Mouse (Mus musculus): ENCODE data around the gene Ptprf. TPM values are rescaled to one million over a fixed set of nuclear protein-coding genes. Genes with fewer than 3 reads are reported as not detected.

Ptprf gene
- total RNA-seq, 1 experiment from 2014 or later = 0.50 TPM

DNA sequence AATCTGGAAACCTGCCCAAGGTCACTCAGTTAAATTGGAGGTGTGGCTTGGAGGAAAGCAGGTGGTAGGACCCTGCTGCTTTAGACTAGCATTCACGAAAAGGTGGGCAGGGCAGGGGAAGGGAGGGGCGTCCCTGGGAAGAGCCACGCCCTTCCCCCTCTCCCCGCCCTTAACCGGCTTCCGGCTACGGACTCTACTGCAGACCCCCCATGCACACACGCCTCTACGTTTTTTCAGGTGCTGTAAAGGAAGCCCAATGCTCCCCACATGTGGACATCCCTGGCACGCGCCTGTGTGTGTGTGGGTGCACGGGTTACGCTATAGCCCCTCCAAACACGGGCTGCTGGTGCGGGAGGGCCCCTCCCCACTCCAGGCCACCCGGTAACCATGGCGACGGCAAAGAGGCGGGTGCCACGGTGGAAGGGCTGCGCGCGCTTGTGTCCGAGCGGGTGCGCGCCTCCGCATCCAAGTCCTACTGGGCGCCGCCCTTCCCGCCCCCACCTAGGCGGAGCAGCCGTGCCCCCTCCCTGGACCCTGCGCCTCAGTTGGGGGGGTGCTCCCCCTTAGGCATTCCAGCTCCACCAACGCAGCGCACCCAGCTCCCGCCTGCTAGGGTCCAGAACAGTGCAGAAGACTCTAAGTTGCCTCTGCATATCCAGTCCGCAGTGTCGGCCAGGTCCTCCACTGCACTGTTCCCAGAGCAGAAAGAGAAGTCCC lies 30.5 kb downstream of the Ptprf start:
- ATAC-seq (replicated peaks; ENCODE audit: low read depth, poor library complexity, severe bottlenecking) = peak; percentile 62

DNA sequence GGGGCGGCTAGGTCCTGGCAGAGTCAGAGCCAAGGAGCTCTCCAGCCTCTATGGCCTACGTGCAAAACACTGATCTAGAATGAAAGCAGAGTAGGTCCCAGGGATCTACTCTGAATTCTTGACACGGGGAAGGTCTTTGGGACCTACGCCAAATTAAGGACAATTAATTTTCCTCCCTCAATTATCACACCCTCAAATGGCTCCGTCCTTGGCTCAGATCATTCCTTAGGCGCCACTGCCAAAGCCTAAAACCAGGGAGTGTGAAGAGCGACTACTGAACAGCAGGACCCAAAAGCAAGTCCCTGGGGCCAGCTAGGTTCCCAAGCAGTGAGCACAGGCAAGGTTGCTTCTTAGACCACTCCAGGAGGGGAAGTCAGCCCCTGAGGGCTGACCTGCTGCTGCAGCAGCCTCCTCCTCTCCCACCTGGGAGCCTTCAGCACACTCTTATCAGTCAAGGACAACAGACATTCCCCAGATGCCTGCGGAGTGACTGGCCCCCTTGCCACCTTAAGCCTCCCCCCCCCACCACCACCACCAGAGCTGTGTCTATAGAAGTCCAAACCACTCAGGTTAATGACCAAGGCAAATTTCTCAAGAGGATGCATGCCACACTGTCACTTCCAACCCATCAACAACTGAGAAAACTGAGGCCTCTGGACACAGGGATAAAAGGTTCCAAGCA lies 31.3 kb downstream of the Ptprf start:
- no peak for ATAC-seq (replicated peaks; ENCODE audit: low read depth, poor library complexity, severe bottlenecking)

DNA sequence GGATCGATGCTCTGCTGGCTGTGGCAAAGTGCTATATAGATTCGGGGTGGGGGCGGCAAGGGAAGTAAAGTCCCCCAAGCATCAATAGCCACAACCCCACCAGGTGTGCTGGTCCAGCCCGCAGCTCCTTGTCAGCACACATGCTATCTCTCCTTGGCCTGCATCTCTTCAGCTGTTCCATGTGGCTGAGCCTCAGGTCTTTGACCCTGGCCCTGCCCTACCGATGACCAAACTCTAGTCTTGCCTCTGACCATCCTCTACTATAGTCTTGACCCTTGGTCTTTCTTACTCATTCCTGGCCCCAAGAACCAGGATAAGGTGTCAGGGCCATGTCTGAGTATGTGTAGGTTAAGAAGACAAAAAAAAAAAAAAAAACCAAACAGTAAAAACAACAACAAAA lies 33.2 kb downstream of the Ptprf start:
- no peak for ATAC-seq (replicated peaks; ENCODE audit: low read depth, poor library complexity, severe bottlenecking)

DNA sequence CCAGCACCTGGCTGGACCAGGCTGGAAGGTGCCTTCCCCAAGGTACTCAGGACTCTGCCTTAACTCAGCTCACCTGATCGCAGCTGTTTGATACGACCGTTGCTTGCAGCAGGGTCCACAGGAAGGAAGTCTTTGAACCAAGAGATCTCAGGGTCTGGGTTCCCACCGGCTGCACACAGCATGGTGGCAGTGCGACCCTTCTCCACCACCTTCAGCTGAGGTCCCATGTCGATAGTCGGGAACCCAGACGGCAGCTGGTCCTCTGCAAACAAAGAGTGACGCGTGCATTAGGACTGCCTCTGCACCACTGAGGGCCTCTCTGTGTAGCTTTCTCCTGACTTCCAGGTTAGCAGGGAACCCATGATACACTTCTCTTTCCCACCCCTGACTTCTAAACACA lies 33.8 kb downstream of the Ptprf start:
- ATAC-seq (replicated peaks; ENCODE audit: low read depth, poor library complexity, severe bottlenecking) = no peak

DNA sequence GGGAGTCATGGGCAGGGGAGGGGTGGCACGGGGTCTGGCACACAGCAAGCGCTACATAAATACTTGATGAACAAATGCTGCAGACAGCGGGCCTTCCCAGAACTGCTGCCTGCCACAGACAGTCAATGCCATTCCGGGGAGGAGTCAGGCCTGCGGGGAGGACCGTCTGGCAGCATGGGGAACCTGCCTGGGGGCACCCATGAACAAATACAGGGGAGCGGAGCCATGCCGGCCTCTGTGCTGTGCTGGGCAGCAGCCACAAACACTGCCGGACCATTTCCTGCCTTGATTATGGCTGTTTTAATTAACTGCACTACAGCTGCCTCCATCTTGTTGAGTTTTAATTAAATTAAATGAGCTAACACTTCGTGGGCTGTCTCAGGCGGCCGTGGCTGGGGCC lies 35.0 kb downstream of the Ptprf start:
- peak; percentile 10; the same call in 1 of the 2 replicates for ATAC-seq (replicated peaks; ENCODE audit: low read depth, poor library complexity, severe bottlenecking)

DNA sequence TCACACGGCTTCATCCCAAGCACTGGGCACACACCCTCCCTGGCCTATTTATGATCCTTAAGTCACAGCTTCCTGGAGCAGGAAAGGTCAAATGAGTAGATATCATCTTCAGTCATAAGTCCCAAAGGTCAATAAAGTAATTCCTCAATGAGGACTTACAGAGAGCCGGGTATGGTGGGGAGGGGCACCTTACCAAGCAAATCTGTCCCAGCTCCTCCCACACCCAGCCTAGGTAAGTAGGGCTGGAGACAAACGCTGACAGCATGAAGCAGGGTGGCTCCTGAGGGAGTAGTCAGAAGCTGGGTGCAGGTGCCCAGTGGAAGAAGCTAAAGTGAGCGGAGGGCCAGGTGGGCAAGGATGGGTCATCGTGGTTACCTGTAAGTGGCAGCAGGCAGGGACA lies 36.3 kb downstream of the Ptprf start:
- no peak for ATAC-seq (replicated peaks; ENCODE audit: low read depth, poor library complexity, severe bottlenecking)

DNA sequence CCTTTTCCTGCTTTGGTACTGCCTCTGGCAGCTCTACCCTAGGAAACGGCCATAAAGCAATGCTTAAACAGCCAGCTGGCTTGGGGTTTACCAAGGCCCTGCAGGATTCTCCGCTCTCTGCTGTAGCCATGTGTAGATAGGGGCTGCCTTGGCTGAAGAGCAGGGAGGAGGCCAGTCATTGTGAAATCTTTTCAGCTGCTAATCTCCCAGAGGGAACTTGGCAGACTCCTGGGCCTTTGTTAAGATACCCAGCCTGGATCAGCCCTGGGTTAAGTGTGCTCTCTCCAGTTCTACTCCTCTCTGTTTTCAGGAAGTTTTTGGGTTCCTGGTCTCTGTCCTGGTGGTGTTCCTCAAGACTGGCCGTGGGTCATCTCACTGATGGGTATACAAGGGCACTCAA lies 43.9 kb downstream of the Ptprf start:
- no peak for ATAC-seq (replicated peaks; ENCODE audit: low read depth, poor library complexity, severe bottlenecking)

DNA sequence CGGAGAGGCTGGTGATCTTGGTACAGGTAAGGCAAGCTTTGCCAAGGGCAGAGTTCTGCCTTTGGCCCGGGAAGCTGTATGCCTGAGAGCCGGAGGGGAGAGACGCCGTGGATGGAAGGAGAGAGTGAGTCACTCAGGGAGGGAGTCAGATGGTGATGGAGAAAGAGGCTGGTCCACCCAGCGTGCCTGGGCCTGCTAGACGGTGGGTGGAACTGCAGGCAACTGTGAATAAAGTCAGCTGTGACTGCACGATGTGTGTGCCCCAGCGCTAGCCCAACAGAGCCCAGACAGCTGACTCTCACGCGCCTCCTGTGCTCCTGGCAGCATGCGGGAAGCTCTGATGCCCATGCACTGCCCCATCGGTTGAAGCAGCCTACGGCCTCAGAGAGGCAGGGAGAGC lies 45.4 kb downstream of the Ptprf start:
- ATAC-seq (replicated peaks; ENCODE audit: low read depth, poor library complexity, severe bottlenecking) = no peak

DNA sequence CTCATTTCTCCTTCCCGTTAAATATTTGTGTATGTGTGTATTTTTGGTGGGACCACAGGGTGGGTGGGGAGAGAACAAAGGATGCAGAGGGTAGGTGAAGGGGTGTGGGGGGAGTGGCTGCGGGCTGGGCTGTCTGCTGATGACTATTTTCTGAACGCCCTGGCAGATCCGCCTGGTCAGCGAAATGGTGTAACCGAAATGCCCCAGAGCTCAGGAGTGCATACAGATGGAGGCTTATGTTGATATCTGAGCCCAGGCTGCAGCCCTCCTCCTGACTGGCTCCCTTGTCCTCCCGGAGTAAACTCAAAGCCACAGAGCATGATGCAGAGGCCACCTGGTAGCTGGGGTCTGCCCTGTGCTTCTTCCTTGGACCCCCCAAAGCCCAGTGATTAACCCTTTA lies 47.4 kb downstream of the Ptprf start:
- ATAC-seq (replicated peaks; ENCODE audit: low read depth, poor library complexity, severe bottlenecking) = no peak

DNA sequence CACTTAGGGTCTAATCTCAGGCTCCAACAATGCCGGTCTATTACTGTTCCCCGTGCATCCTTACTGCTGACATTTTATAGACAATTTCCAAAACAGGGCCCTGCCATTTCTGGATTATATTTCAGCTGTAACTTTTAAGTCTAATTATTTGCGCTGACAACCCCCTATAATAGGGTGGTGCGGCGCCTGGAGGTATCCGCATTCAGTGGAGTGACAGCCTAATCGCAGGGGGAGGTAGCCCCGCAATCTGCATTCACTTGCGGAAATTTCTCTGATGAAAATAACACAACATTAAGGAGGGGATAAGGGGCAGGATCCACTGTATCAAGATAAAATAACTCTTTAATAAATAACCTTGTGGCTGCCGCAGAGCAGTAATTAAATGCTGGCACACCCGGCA lies 47.9 kb downstream of the Ptprf start:
- no peak for ATAC-seq (replicated peaks; ENCODE audit: low read depth, poor library complexity, severe bottlenecking)

DNA sequence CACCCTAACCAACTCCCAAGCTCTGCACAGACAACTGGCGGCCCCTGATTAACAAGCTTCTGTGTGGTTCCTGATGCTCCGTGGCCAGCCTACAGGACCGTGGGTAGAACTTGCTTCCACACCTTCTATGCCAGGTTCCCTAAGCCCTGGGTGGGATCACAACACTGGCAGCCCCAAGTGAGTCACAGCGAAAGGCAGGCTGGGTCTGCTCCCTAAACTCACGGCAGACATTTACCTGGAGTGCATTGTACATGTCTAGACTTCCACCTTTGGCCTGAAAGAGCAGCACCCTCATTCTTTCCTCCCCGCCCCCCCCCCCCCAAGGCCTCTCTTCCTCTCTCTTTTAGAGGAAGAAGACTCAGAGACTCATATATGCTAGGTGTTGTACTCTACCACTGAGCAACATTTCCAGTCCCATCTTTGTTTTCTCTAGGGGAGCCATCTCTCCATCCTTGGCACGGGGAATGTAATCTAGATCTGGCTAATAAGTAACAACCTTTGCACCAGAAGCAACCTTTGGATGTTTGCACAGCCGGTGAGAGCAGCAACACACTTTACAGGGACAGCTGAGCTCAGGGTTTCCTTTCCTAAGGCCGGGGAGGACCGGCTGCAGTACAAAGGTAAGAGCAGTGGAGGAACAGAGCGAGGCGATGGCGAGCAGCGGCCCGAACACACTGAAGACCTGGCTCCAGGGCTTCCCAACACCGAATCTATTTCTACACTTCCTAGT lies 51.1 kb downstream of the Ptprf start:
- no peak for ATAC-seq (replicated peaks; ENCODE audit: low read depth, poor library complexity, severe bottlenecking)

DNA sequence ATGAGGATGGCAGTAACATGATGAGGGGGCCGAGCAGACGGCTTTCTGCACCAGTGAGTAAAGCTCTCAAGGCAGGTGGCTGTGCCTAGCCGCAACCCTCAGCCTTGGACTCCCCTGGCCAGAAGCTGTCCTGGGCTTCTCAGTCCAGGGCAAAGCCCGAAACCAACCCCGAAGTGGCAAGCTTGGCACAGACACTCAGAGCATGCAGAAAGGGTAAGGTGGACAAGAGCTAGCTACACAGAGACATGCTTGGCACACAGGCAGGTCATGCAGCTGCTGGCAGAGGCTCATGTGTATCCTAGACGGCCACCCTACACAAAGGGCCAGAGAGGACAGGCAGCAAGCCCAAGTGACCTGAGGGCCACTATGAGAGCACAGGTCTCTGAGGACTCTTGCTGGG lies 52.5 kb downstream of the Ptprf start:
- no peak for ATAC-seq (replicated peaks; ENCODE audit: low read depth, poor library complexity, severe bottlenecking)

DNA sequence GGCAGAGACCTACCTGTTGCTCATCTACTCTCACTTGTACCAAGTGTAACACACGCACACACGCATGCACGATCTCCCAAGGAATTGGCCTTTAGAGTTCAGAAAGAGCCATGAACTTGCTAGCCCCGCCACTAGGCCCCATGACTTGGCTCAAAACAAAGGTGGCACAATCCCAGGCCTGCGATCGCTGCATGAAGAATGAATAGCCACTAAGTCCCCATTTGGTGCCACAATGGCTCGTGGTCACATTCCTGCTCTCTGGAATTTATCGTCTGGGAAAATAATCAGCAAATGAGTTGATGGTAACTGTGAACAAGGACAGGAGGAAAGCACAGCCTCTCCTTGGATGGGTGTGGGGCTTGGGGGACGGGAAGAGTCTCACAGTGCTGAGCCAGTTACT lies 54.3 kb downstream of the Ptprf start:
- ATAC-seq (replicated peaks; ENCODE audit: low read depth, poor library complexity, severe bottlenecking) = no peak

DNA sequence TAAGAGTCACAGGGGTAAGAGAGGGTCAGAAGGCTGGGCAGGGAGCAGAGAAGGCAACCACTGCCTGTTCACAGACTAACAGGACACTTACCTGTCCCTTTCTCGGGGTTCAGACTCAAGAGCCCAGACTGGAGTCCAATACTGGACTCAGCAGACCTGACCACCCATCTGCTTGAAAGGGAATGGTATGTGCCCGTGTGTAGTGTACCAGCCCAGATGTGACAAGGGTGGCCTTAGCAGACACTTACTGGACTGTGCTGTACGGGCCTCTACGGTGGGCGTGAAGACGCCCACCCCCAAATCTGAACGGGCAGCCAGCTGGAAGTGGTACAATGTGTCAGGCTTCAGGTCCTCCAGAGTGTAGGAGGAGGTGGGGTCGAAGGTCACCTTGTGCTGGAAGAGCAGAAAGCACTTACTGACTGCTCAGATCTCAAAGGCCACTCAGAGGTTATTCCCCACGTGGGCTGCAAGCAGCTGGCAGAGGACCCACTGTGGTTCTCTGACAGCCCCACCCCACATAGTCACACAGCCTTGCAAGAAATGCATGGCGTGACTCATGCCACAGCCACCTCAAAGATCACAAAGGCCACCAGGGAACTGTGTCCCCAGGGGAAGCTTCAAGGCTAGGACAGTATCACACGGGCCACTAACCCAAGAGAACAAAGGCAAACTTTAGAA lies 56.4 kb downstream of the Ptprf start:
- ATAC-seq (replicated peaks; ENCODE audit: low read depth, poor library complexity, severe bottlenecking) = no peak

DNA sequence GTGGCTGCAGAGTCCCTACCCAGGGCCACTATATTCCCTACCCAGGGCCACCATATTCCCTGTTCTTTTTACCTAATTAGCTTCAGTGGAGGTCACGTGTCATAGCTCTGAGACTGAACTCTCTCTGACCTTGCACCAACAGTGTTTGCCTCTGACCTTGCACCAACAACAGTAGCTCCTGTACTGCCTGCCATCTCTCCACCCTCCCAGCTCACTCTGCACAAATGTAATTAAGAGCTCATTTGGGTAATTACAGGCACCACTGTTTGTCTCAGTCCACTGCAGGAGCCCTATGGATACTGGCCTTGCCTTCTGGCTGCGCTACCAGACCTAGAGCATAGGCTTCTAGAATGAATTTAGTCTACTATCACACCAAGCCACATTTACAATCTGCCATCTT lies 57.3 kb downstream of the Ptprf start:
- no peak for ATAC-seq (replicated peaks; ENCODE audit: low read depth, poor library complexity, severe bottlenecking)

DNA sequence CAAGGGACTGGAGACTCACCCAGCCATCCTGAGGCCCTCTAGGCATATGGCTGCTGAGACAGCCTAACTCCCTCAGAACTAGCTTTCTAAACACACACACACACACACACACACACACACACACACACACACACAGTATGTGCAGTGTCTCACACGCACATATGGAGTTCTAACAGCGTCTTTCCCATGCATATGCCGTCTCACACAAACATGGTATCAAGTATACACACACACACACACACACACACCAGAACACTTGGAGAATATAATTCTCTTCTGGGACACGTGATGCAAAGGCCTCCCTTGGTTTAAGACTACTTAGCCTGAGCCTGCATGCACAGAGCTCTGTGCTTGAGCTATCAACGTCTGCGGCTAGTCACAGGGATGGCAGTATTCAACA lies 59.3 kb downstream of the Ptprf start:
- ATAC-seq (replicated peaks; ENCODE audit: low read depth, poor library complexity, severe bottlenecking) = no peak

DNA sequence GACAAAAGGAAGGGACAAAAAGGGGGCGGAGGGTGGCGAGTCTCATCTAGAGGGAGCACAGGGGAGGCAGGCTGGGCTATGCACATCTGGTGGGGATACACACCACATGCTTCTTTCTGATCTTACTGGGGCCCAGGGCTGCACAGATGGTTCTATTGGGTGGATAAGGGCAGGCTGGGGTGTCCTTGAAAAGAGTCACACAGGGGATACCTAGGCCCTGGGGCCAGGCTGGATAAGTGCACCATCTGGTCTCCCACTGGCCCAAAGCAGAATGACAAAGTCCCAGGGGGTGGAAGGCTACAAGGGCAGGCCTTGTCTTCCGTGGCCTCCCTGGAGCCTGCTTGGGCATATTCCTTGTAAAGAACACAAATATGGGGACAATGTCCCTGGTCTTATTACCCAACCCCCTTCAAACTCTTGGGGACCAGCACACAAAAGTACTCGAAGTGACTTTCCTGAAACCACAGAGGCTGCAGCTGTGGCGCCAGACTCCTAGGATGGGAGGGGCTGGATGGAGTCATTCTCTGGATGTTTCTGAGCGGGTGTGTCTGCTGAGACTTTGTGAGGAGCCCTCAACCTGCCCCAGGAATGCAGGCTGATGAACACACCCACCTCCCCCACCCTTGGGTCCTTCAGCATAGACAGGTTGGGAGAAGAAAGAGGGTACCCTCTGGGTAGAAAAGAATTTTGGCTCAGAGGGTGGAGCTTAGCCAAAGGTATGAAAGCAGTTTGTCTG lies 62.0 kb downstream of the Ptprf start:
- ATAC-seq (replicated peaks; ENCODE audit: low read depth, poor library complexity, severe bottlenecking) = no peak

DNA sequence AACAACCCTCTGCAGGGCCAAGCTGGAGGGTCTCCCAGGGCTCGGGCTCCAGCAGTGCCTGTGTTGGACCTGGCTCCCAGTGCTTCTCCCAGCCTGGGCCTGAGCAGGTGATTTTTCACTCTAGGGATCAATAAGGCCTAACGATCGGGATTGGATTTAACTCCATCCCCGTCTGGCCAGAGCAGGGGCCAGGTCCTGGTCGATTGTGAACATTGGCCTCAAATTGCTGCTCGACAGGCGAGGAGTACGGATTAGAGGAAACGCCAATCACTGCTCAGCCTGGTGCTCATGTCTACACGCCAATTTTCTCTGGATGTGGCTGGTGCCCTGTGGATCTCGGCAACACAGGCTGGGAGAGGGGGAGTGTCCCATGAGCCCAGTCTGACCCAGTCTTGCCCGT lies 63.8 kb downstream of the Ptprf start:
- no peak for ATAC-seq (replicated peaks; ENCODE audit: low read depth, poor library complexity, severe bottlenecking)

DNA sequence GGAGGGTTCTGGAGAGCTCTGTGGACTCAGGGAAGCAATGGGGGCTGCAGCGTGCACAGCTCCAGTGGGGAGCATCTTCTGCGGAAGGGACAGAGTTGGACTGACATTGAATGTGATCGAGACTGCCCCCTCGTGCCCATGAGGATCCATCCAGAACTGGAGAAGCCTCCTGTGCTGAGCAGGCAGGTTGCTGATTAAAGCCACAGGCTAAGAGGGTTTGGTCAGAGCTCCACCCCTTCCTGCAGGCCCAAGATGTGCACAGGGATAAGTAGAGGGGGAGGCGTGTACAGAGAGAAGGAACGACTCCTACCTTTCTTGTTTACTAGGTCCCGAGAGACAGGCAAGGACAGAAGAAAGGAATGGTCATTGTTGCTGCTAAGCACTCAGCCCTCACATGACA lies 69.9 kb downstream of the Ptprf start:
- peak; percentile 77 for ATAC-seq (replicated peaks; ENCODE audit: low read depth, poor library complexity, severe bottlenecking)

DNA sequence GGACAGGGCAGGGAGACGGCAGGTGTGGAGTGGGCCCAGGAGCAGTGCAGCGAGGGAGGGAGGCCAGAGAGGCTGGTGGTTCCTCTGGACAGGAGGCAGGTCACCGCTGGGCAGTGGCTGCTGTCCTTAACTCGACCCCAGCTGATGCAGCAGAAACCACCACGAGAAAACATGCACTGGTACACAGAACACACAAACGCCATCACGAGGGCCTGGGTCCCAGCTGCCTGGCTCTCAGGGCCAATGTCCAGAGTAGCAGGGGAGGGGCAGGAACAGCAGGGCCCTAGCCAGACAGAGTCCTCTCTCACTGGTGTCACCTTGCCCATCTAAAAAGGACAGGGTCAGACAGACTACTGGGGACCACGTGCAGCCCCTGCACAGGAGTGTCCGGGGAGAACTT lies 70.4 kb downstream of the Ptprf start:
- no peak for ATAC-seq (replicated peaks; ENCODE audit: low read depth, poor library complexity, severe bottlenecking)
